Mouse (Mus musculus) myocyte (in vitro differentiated cells): ENCODE results near the gene Vwa8. TPM values are rescaled to one million over a fixed set of nuclear protein-coding genes. Genes with fewer than 3 reads are reported as not detected.

ENCODE experiments used
- H3K27me3 ChIP-seq: one replicate; pipeline ENCODE4 v1.6.1; 2011; ENCODE audit not compliant: control insufficient read depth, insufficient read depth, insufficient read length
- H3K36me3 ChIP-seq: one replicate; pipeline ENCODE4 v1.6.1; 2011; ENCODE audit not compliant: control insufficient read depth, insufficient read depth
- H3K4me2 ChIP-seq: one replicate; pipeline ENCODE4 v1.6.1; 2011; ENCODE audit warnings: low read depth, control low read depth
- H3K4me3 ChIP-seq: one replicate; pipeline ENCODE4 v1.5.1; 2011; ENCODE audit warnings: mild to moderate bottlenecking, control low read depth, moderate library complexity
- H3K79me2 ChIP-seq: one replicate; pipeline ENCODE4 v1.6.1; 2011; ENCODE audit not compliant: control insufficient read depth, insufficient read depth
- H3ac ChIP-seq: one replicate; pipeline ENCODE4 v1.6.1; 2011; ENCODE audit not compliant: control insufficient read depth, insufficient read length
- CEBPB ChIP-seq: IDR thresholded peaks from 2 replicates; pipeline ENCODE4 v1.6.1; 2011; ENCODE audit warnings: mild to moderate bottlenecking, moderate library complexity; ENCODE audit not compliant: poor library complexity, insufficient read depth, severe bottlenecking
- E2F4 ChIP-seq: IDR thresholded peaks from one replicate; pipeline ENCODE4 v1.6.1; 2011; ENCODE audit warnings: mild to moderate bottlenecking, control low read depth, moderate library complexity; ENCODE audit not compliant: insufficient read depth
- MAX ChIP-seq: IDR thresholded peaks from one replicate; pipeline ENCODE4 v1.6.1; 2011; ENCODE audit warnings: low read depth, mild to moderate bottlenecking, control low read depth
- MYOD1 ChIP-seq, 3 experiments: IDR thresholded peaks; one replicate each; pipeline ENCODE4 v1.6.1; 2011; ENCODE audit warnings: control low read depth in 2 of 3, low read depth in 2 of 3, mild to moderate bottlenecking in 2 of 3, moderate library complexity in 1 of 3; ENCODE audit not compliant: insufficient read length in 2 of 3, control insufficient read depth in 1 of 3
- MYOG ChIP-seq, 3 experiments: IDR thresholded peaks; one replicate each; pipeline ENCODE4 v1.6.1; 2011; ENCODE audit warnings: control low read depth in 2 of 3, low read depth in 2 of 3, mild to moderate bottlenecking in 2 of 3; ENCODE audit not compliant: insufficient read length in 2 of 3, control insufficient read depth in 1 of 3, insufficient read depth in 1 of 3
- POLR2A ChIP-seq: IDR thresholded peaks from one replicate; pipeline ENCODE4 v1.6.1; 2011; ENCODE audit warnings: low read depth, mild to moderate bottlenecking, control low read depth, moderate library complexity; ENCODE audit not compliant: insufficient read length
- POLR2AphosphoS2 ChIP-seq: IDR thresholded peaks from one replicate; pipeline ENCODE4 v1.6.1; 2011; ENCODE audit warnings: low read depth, control low read depth; ENCODE audit not compliant: insufficient read length
- REST ChIP-seq: IDR thresholded peaks from one replicate; pipeline ENCODE4 v1.6.1; 2011; ENCODE audit warnings: mild to moderate bottlenecking, control low read depth, moderate library complexity; ENCODE audit not compliant: insufficient read depth, insufficient read length
- SRF ChIP-seq: IDR thresholded peaks from one replicate; pipeline ENCODE4 v1.6.1; 2011; ENCODE audit warnings: low read depth; ENCODE audit not compliant: control insufficient read depth, insufficient read length
- TCF12 ChIP-seq: IDR thresholded peaks from one replicate; pipeline ENCODE4 v1.6.1; 2011; ENCODE audit warnings: mild to moderate bottlenecking, control low read depth; ENCODE audit not compliant: poor library complexity, insufficient read depth, severe bottlenecking
- TCF3 ChIP-seq: IDR thresholded peaks from one replicate; pipeline ENCODE4 v1.6.1; 2011; ENCODE audit warnings: low read depth, control low read depth; ENCODE audit not compliant: insufficient read length
- USF1 ChIP-seq: IDR thresholded peaks from one replicate; pipeline ENCODE4 v1.6.1; 2011; ENCODE audit warnings: low read depth, mild to moderate bottlenecking, control low read depth, moderate library complexity
- polyA plus RNA-seq: library from polyadenylated mRNA; unstranded; fragments of >200 nt; fragmentation: generic; extraction: Trizol; gene quantifications from one replicate; pipeline ENCODE4 v1.2.1, GENCODE M21; 2012; ENCODE audit warnings: missing spikeins

The Vwa8 gene
- polyA plus RNA-seq, 1 experiment = 20.1 TPM

DNA sequence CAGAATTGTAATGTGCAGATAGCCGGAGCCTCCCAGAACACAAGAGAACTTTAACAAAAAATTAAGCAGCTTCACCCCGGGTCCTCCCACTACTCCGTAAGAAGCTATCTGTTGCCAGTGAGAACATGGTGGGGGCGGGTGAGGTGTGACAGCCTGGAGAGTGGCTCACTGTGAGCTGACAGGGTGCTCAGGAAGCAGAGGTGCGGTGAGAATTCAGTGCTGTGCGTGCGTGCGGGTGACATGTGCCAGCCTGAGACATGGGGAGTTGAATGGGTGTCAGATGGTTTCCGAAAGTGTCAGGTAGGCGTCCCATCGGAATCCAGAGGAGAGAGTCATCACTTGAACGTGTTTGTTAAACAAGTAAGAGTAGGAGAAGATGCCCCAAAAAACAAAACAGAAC is 390.6 kb downstream of the Vwa8 start:
- Histone ChIP-seq H3K36me3 (no peaks in the 10 kb centered on the region), H3K79me2 (no peaks in the 10 kb centered on the region), H3ac (no peak overlapping the region), H3K27me3 (peaks cover 23% of the 10 kb centered on the region), H3K4me2 (no peak overlapping the region), H3K4me3 (no peak overlapping the region)
- TF ChIP-seq POLR2AphosphoS2 (no peak), POLR2A (no peak), SRF (no peak), E2F4 (no peak), TCF12 (no peak), CEBPB (no peak), REST (no peak), TCF3 (no peak), MYOG (IDR thresholded peaks at IDR 0.05; ENCODE audit: control insufficient read depth in 1 of 3, insufficient read depth in 1 of 3, insufficient read length in 2 of 3, low read depth in 2 of 3) (no peak)

- TF ChIP-seq CEBPB (0 out of 2 replicates have a peak, but pooled peaks have one; percentile 42), POLR2A (no peak)
- peaks cover 9% of the 10 kb centered on the region for H3K27me3 ChIP-seq
- H3K4me2 ChIP-seq = no peak overlapping the region
- no peaks in the 10 kb centered on the region for H3K79me2 ChIP-seq
- no peak overlapping the region for H3ac ChIP-seq
- H3K36me3 ChIP-seq = no peaks in the 10 kb centered on the region
- no peak overlapping the region for H3K4me3 ChIP-seq
Measured at GRCm38 (mm10) chr14:79241057-79241570, 392.3 kb downstream of the Vwa8 start.

DNA sequence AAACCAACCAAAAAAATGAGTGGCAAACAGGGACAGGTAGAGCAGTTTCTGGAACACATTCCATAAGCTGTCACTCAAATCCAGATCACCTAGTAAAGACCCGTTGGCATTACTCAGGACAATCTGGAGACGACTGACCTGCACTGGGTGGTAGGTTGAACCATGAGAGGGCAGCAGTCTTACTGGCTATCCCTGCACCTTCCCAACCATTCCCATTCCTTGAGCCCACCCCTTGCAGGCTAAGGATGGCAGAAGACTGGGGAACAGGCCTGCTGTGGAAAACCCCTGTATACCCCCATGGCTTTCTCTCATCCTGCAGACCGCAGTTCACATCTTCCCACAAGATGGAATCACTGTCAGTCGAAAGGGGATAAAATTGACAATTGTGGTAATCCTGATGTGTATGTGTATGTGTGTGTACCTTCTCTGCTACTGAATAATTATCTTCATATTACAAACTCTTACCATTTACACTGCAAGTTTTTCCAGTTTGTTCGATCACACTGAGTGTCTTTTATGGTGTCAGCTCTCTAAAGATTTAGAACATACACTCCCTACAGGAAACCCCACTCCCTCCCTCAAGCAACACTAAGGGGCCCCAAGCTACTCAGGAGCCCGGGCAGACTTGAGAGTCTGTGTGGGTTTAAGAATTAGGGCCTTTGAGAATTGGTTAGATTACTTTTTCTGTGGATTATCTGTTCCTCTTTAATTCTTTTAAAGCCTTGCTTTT is 393.0 kb downstream of the Vwa8 start:
- no peak overlapping the region for H3ac ChIP-seq
- H3K36me3 ChIP-seq = no peaks in the 10 kb centered on the region
- no peak overlapping the region for H3K4me2 ChIP-seq
- peaks cover 2% of the 10 kb centered on the region for H3K27me3 ChIP-seq
- H3K4me3 ChIP-seq = no peak overlapping the region
- no peaks in the 10 kb centered on the region for H3K79me2 ChIP-seq
- TF ChIP-seq TCF12 (no peak), MYOG (IDR thresholded peaks at IDR 0.05; ENCODE audit: control insufficient read depth in 1 of 3, insufficient read depth in 1 of 3, insufficient read length in 2 of 3, low read depth in 2 of 3) (no peak), REST (no peak), CEBPB (no peak), TCF3 (no peak), USF1 (no peak), E2F4 (no peak), MAX (no peak), SRF (no peak), POLR2AphosphoS2 (no peak), MYOD1 (IDR thresholded peaks at IDR 0.05; ENCODE audit: control insufficient read depth in 1 of 3, insufficient read length in 2 of 3, low read depth in 2 of 3) (no peak), POLR2A (no peak)

GRCm38 (mm10) chr14:79242386-79242720 is 393.5 kb downstream of the Vwa8 start:
- H3K79me2 ChIP-seq = no peaks in the 10 kb centered on the region
- H3ac ChIP-seq = no peak overlapping the region
- no peak overlapping the region for H3K4me3 ChIP-seq
- no peak overlapping the region for H3K4me2 ChIP-seq
- H3K27me3 ChIP-seq = no peaks in the 10 kb centered on the region
- H3K36me3 ChIP-seq = no peaks in the 10 kb centered on the region
- no peak for TF ChIP-seq E2F4

DNA sequence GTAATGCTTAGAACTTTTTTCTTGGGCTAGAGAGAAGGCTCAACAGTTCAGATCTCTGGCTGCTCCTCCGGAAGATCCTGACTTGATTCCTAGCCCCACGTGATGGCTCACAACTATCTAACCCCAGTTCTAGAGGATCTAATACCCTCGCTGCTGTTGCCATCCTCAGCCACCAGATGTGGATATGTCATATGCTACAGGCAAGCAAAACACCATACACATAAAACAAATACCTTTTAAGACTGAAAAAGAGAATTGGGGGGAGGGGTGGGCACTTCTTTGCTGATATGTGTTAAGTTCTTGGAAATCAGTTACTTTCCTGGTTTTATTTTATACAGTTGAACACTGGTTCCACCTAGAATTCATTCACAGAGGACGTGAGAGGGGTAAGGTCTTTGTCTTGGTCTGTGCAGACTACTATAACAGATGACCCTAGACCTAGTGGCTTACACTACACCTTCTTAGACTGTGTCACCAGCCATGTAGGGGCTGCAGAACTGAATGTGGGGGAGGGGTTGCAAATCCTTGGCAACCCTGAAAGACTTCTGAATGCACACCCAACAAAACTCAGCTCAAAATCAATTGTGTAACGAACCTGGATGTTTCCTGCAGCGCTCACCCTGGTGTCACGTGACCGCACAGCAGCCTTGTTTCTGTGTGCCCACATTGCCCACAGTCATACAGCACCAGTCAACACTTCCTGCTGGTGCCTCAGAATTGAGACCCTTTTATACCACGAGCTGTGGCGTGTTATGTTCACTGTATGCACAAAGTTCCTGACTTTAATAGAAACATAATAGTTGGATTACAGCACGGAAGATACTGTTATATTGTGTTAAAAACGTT is 394.4 kb downstream of the Vwa8 start:
- TF ChIP-seq REST (no peak), TCF3 (no peak), MAX (no peak), USF1 (no peak), POLR2AphosphoS2 (no peak), MYOD1 (IDR thresholded peaks at IDR 0.05; ENCODE audit: control insufficient read depth in 1 of 3, insufficient read length in 2 of 3, low read depth in 2 of 3) (no peak), MYOG (IDR thresholded peaks at IDR 0.05; ENCODE audit: control insufficient read depth in 1 of 3, insufficient read depth in 1 of 3, insufficient read length in 2 of 3, low read depth in 2 of 3) (no peak)
- no peaks in the 10 kb centered on the region for H3K79me2 ChIP-seq
- H3K4me3 ChIP-seq = no peak overlapping the region
- H3ac ChIP-seq = no peak overlapping the region
- no peak overlapping the region for H3K4me2 ChIP-seq
- H3K36me3 ChIP-seq = no peaks in the 10 kb centered on the region
- no peaks in the 10 kb centered on the region for H3K27me3 ChIP-seq
